Comparison of ENCODE assay signal across 19 mouse cellular contexts in the genomic region with DNA sequence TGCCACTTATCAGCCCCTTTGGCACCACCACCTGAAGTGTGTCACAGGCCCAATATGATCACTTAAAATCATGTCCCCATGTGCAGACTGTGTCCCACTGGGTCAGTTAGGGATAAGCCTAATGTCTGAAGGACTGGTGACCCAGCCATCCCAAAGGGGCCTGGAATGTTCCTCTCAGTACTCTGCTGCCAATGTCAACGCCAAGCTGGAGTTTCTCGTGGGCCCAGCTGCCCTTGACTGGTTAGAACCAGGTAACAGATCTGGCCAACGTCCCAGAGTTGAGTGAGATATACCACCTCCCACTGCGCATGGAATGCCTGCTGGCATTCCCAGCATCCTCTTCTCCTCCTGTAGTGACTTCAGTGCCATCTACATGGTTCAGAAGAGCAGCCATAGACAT. TPM values are rescaled to one million over a fixed set of nuclear protein-coding genes. Genes with fewer than 3 reads are reported as not detected.
DNase-seq lines count a peak whose midpoint lies in the region; ATAC-seq lines count a peak whose summit lies in the region.
"Had no signal": no experiment of that assay in that cellular context is flagged by ENCODE, and none has a peak within 500 bp of the region (broad histone marks: within the 10 kb centered on the region; RNA-seq: fewer than 3 reads in every experiment).

No protein-coding gene starts in this region.

- peaks cover 88% of the 10 kb centered on the region for H3K4me1 ChIP-seq in heart, embryonic 13.5 days
- H3K4me1 ChIP-seq in heart, embryonic 11.5 days (ENCODE audit: control insufficient read depth, insufficient read depth, low read length), result peaks cover 55% of the 10 kb centered on the region
- H3K4me1 ChIP-seq in neural tube, embryonic 12.5 days, result peaks cover 85% of the 10 kb centered on the region
- H3K4me1 ChIP-seq in neural tube, embryonic 15.5 days, result peaks cover 87% of the 10 kb centered on the region

- DNase-seq in heart, postnatal 14 days, result peak; percentile 35 to 75
- DNase-seq in kidney, postnatal 36 days, result peak; percentile 76 to 80
- no peak for DNase-seq in left cerebral cortex, postnatal 25 days (ENCODE audit: low spot score in 2 of 2)
- DNase-seq in Muller cell, postnatal 12 days (ENCODE audit: inconsistent ontology term), result no peak
- DNase-seq: cerebellum, adult 9-10 months; embryo, embryonic 11 days; liver, postnatal 0 days; lung, postnatal 36 days; right cerebral cortex, postnatal 14 days; thymus, postnatal 4 days had no signal

- no peak overlapping the region for H3K4me3 ChIP-seq in heart, embryonic 13.5 days
- no peak overlapping the region for H3K4me3 ChIP-seq in heart, embryonic 11.5 days (ENCODE audit: low read depth, low read length)
- H3K4me3 ChIP-seq in neural tube, embryonic 12.5 days, result no peak overlapping the region
- H3K4me3 ChIP-seq in neural tube, embryonic 15.5 days (replicated peaks), result no peak overlapping the region
- H3K4me3 ChIP-seq: forebrain, embryonic 12.5 days; hindbrain, embryonic 15.5 days; limb, embryonic 15.5 days; myocyte had no signal

- no peaks in the 10 kb centered on the region for H3K27me3 ChIP-seq in heart, embryonic 13.5 days (replicated peaks)
- no peaks in the 10 kb centered on the region for H3K27me3 ChIP-seq in heart, embryonic 11.5 days (ENCODE audit: control insufficient read depth, insufficient read depth, low read length)
- no peaks in the 10 kb centered on the region for H3K27me3 ChIP-seq in neural tube, embryonic 12.5 days (replicated peaks)
- H3K27me3 ChIP-seq in neural tube, embryonic 15.5 days (replicated peaks), result no peaks in the 10 kb centered on the region
- H3K27me3 ChIP-seq: hindbrain, embryonic 15.5 days; limb, embryonic 15.5 days had no signal

- ATAC-seq in heart, embryonic 13.5 days (ENCODE audit: extremely low read depth, insufficient number of reproducible peaks, low FRiP score, low TSS enrichment), result no peak
- ATAC-seq in heart, embryonic 11.5 days (replicated peaks; ENCODE audit: insufficient number of reproducible peaks, low FRiP score, low TSS enrichment), result no peak
- ATAC-seq in neural tube, embryonic 12.5 days (ENCODE audit: low FRiP score, low read depth), result no peak
- ATAC-seq in neural tube, embryonic 15.5 days (ENCODE audit: low FRiP score), result no peak
- ATAC-seq: liver, postnatal 0 days had no signal

- no peaks in the 10 kb centered on the region for H3K9me3 ChIP-seq in heart, embryonic 13.5 days
- no peaks in the 10 kb centered on the region for H3K9me3 ChIP-seq in heart, embryonic 11.5 days (replicated peaks; ENCODE audit: control insufficient read depth, low read length)
- no peaks in the 10 kb centered on the region for H3K9me3 ChIP-seq in neural tube, embryonic 12.5 days
- no peaks in the 10 kb centered on the region for H3K9me3 ChIP-seq in neural tube, embryonic 15.5 days (replicated peaks)
- H3K9me3 ChIP-seq: forebrain, embryonic 12.5 days; hindbrain, embryonic 15.5 days; limb, embryonic 15.5 days had no signal

- intact Hi-C loops in heart, postnatal 14 days (cut with DNase I), result no loop called here
- intact Hi-C loops in left cerebral cortex, postnatal 25 days (cut with DNase I), result no loop called here

- H3K4me2 ChIP-seq in heart, embryonic 13.5 days, result 0 out of 2 replicates have a peak overlapping the region, but pooled peaks have one; percentile 9
- no peak overlapping the region for H3K4me2 ChIP-seq in heart, embryonic 11.5 days
- H3K4me2 ChIP-seq in neural tube, embryonic 12.5 days (replicated peaks), result peak overlapping the region; percentile 28; the same call in 1 of the 2 replicates
- no peak overlapping the region for H3K4me2 ChIP-seq in neural tube, embryonic 15.5 days
- H3K4me2 ChIP-seq: forebrain, embryonic 12.5 days; hindbrain, embryonic 15.5 days; limb, embryonic 15.5 days; midbrain, embryonic 11.5 days had no signal

- WGBS in heart, embryonic 13.5 days, result 24% methylated on average over 4 of the region's 4 CpGs
- WGBS in heart, embryonic 11.5 days (ENCODE audit: insufficient replicate concordance), result 67% methylated on average over 4 of the region's 4 CpGs
- 86% methylated on average over 4 of the region's 4 CpGs for WGBS in neural tube, embryonic 12.5 days
- WGBS in neural tube, embryonic 15.5 days, result 81% methylated on average over 4 of the region's 4 CpGs

- peak overlapping the region; percentile 56 for H3K27ac ChIP-seq in heart, embryonic 13.5 days (replicated peaks)
- no peak overlapping the region for H3K27ac ChIP-seq in heart, embryonic 11.5 days (ENCODE audit: low read depth, low read length)
- no peak overlapping the region for H3K27ac ChIP-seq in neural tube, embryonic 12.5 days
- H3K27ac ChIP-seq in neural tube, embryonic 15.5 days (replicated peaks), result no peak overlapping the region
- H3K27ac ChIP-seq: forebrain, embryonic 12.5 days; hindbrain, embryonic 15.5 days; limb, embryonic 15.5 days had no signal

- 0 out of 2 replicates have a peak overlapping the region, but pooled peaks have one; percentile 28 for H3K9ac ChIP-seq in heart, embryonic 13.5 days
- no peak overlapping the region for H3K9ac ChIP-seq in heart, embryonic 11.5 days (ENCODE audit: low read depth, low read length)
- H3K9ac ChIP-seq in neural tube, embryonic 12.5 days, result no peak overlapping the region
- no peak overlapping the region for H3K9ac ChIP-seq in neural tube, embryonic 15.5 days (replicated peaks)
- H3K9ac ChIP-seq: forebrain, embryonic 12.5 days; hindbrain, embryonic 15.5 days; limb, embryonic 15.5 days; liver, postnatal 0 days had no signal

- H3K36me3 ChIP-seq in heart, embryonic 13.5 days, result peaks cover 6% of the 10 kb centered on the region; the same call in 1 of the 2 replicates
- no peaks in the 10 kb centered on the region for H3K36me3 ChIP-seq in heart, embryonic 11.5 days (ENCODE audit: control insufficient read depth, insufficient read depth, low read length)
- H3K36me3 ChIP-seq in neural tube, embryonic 12.5 days, result peaks cover 11% of the 10 kb centered on the region
- H3K36me3 ChIP-seq in neural tube, embryonic 15.5 days, result no peaks in the 10 kb centered on the region
- H3K36me3 ChIP-seq: hindbrain, embryonic 15.5 days; limb, embryonic 15.5 days had no signal

RNA-seq across cellular contexts. Expression of a gene that starts 5.2 kb away (rescaled TPM):
- 41.7 and 43.2 TPM in 2 replicates for polyA plus RNA-seq in heart, embryonic 13.5 days (2015; fragmentation: Nextera tagmentation; extraction: Ambion mirVana)
- 75.5 and 84.5 TPM in 2 replicates for polyA plus RNA-seq in heart, embryonic 11.5 days (2014; fragmentation: Nextera tagmentation; extraction: Ambion mirVana)
- polyA plus RNA-seq in neural tube, embryonic 12.5 days (2016; fragmentation: Nextera tagmentation; extraction: Ambion mirVana), result 50.7 and 53.9 TPM in 2 replicates
- 22.0 and 29.3 TPM in 2 replicates for polyA plus RNA-seq in neural tube, embryonic 15.5 days (2015; fragmentation: Nextera tagmentation; extraction: Ambion mirVana)
- 10 to 100 TPM; 29.9 to 32.7 TPM for total RNA-seq in heart, postnatal 14 days (2021)
- total RNA-seq in left cerebral cortex, postnatal 25 days (2021), result 1 to 10 TPM; 1.9 to 2.2 TPM

Comparison
In these comparisons a context has a peak if more than half of its experiments do, and no peak if none do; other contexts are left out.
1. H3K4me2 ChIP-seq: peak in heart, embryonic 13.5 days (single experiment) and neural tube, embryonic 12.5 days (single experiment); none in heart, embryonic 11.5 days (single experiment) and neural tube, embryonic 15.5 days (single experiment).
2. DNase-seq: peak in heart, postnatal 14 days (2 of 2) and kidney, postnatal 36 days (2 of 2); none in left cerebral cortex, postnatal 25 days (0 of 2) and Muller cell, postnatal 12 days (single experiment).